Mouse (Mus musculus) ES-E14 (cell line): ENCODE data around the gene Zfp410. TPM values are rescaled to one million over a fixed set of nuclear protein-coding genes. Genes with fewer than 3 reads are reported as not detected.
"Not testable (repeated sequence)": the region's sequence is repeated elsewhere in the genome, so short reads cannot be mapped to it uniquely, and the experiment has no call there.

Experiments used
- DNase-seq: peaks from one replicate; pipeline ENCODE4 v3.0.0-alpha.2; 2013; ENCODE audit warnings: low read depth, low spot score
- H3K27ac ChIP-seq: 2 replicates; pipeline ENCODE4 v1.5.1; 2012; ENCODE audit warnings: low read depth, mild to moderate bottlenecking, low read length, moderate library complexity, mixed read lengths; ENCODE audit not compliant: poor library complexity, insufficient read depth, severe bottlenecking
- H3K36me3 ChIP-seq: 2 replicates; pipeline ENCODE4 v1.6.1; 2012; ENCODE audit warnings: mild to moderate bottlenecking, low read length, moderate library complexity, mixed read lengths; ENCODE audit not compliant: control insufficient read depth, poor library complexity, insufficient read depth, severe bottlenecking
- H3K4me1 ChIP-seq, 2 experiments: fragments of 150-350 bp in 1 of 2; sonication (generic) in 1 of 2; 2 replicates each; pipeline ENCODE4 v1.6.1; 2012; ENCODE audit warnings: low read length in 2 of 2, mild to moderate bottlenecking in 1 of 2, mixed read lengths in 1 of 2; ENCODE audit not compliant: control insufficient read depth in 2 of 2, insufficient read depth in 2 of 2, poor library complexity in 1 of 2
- H3K4me3 ChIP-seq, 2 experiments: fragments of 150-350 bp in 1 of 2; sonication (generic) in 1 of 2; 2 replicates each; pipeline ENCODE4 v1.5.1; 2012; ENCODE audit warnings: low read length in 2 of 2, low read depth in 1 of 2, mild to moderate bottlenecking in 1 of 2, mixed read lengths in 1 of 2; ENCODE audit not compliant: insufficient read depth in 1 of 2, poor library complexity in 1 of 2, severe bottlenecking in 1 of 2
- H3K9ac ChIP-seq: 2 replicates; pipeline ENCODE4 v1.6.1; 2012; ENCODE audit warnings: low read depth, mild to moderate bottlenecking, low read length, mixed read lengths; ENCODE audit not compliant: poor library complexity, insufficient read depth, severe bottlenecking
- H3K9me3 ChIP-seq: fragments of 150-350 bp; sonication (generic); 2 replicates; pipeline ENCODE4 v1.6.1; 2012; ENCODE audit warnings: low read depth, mild to moderate bottlenecking, low read length; ENCODE audit not compliant: control insufficient read depth, insufficient read depth
- CHD2 ChIP-seq: IDR thresholded peaks from 2 replicates; pipeline ENCODE4 v1.6.1; 2014; ENCODE audit warnings: mild to moderate bottlenecking, low read depth, low read length, inconsistent platforms
- HCFC1 ChIP-seq: IDR thresholded peaks from 2 replicates; pipeline ENCODE4 v1.6.1; 2012; ENCODE audit warnings: low read length, inconsistent platforms, borderline replicate concordance; ENCODE audit not compliant: insufficient read depth
- MAFK ChIP-seq: IDR thresholded peaks from 2 replicates; pipeline ENCODE4 v1.6.1; 2014; ENCODE audit warnings: mild to moderate bottlenecking, low read depth, low read length, inconsistent platforms; ENCODE audit not compliant: insufficient read depth
- ZC3H11A ChIP-seq: IDR thresholded peaks from 2 replicates; pipeline ENCODE4 v1.6.1; 2012; ENCODE audit warnings: low read depth, mild to moderate bottlenecking, inconsistent platforms, low read length, borderline replicate concordance
- ZNF384 ChIP-seq: IDR thresholded peaks from 2 replicates; pipeline ENCODE4 v1.6.1; 2012; ENCODE audit warnings: low read depth, low read length, inconsistent platforms
- in situ Hi-C, 2 experiments: fragments of 600-800 bp; cut with MboI; formaldehyde crosslinking; loops; one replicate each; pipeline ENCODE4 v1.15.1; 2025; ENCODE audit warnings: low sequenced_read_pairs in 2 of 2, inconsistent platforms in 1 of 2; ENCODE audit not compliant: unreplicated experiment in 2 of 2
- total RNA-seq: library from RNA; depleted of rRNA; stranded (reverse); fragments of 300-350 nt; gene quantifications from 2 replicates; pipeline ENCODE4 v1.2.3, GENCODE M21; 2012

Gene Zfp410
- total RNA-seq, 1 experiment = 39.6 TPM

GRCm38 (mm10) chr12:84327111-84327512 lies 10.5 kb downstream of the Zfp410 start:
- H3K9me3 ChIP-seq = no peaks in the 10 kb centered on the region
- no peak overlapping the region for H3K27ac ChIP-seq
- peaks cover 23% of the 10 kb centered on the region for H3K36me3 ChIP-seq
- no peak for DNase-seq
- H3K9ac ChIP-seq = no peak overlapping the region
- TF ChIP-seq CHD2 (no peak), ZC3H11A (no peak), MAFK (no peak), ZNF384 (no peak), HCFC1 (no peak)
- H3K4me1 ChIP-seq = no peaks in the 10 kb centered on the region
- in situ Hi-C loops = no loop called here
- no peak overlapping the region for H3K4me3 ChIP-seq

- no peak for DNase-seq
- H3K4me3 ChIP-seq = no peak overlapping the region
- no peaks in the 10 kb centered on the region for H3K4me1 ChIP-seq
- peaks cover 34% of the 10 kb centered on the region for H3K36me3 ChIP-seq
- H3K9ac ChIP-seq = no peak overlapping the region
- in situ Hi-C loops = no loop called here
- no peak overlapping the region for H3K27ac ChIP-seq
- TF ChIP-seq ZNF384 (no peak), MAFK (no peak), HCFC1 (no peak), CHD2 (no peak)
- no peaks in the 10 kb centered on the region for H3K9me3 ChIP-seq
Measured at GRCm38 (mm10) chr12:84336963-84337625, 20.4 kb downstream of the Zfp410 start.

- Histone ChIP-seq H3K9me3 (no peaks in the 10 kb centered on the region), H3K9ac (no peak overlapping the region), H3K4me1 (no peaks in the 10 kb centered on the region), H3K27ac (no peak overlapping the region), H3K4me3 (no peak overlapping the region), H3K36me3 (peaks cover 7% of the 10 kb centered on the region; the same call in 1 of the 2 replicates)
- TF ChIP-seq ZC3H11A (no peak), CHD2 (no peak), MAFK (no peak), ZNF384 (no peak)
- in situ Hi-C loops = no loop called here
- DNase-seq = no peak
Measured at GRCm38 (mm10) chr12:84347192-84347591, 30.5 kb downstream of the Zfp410 start.

GRCm38 (mm10) chr12:84358699-84359098 lies 42.0 kb downstream of the Zfp410 start:
- H3K9ac ChIP-seq, in situ Hi-C loops, DNase-seq: not testable (repeated sequence)

More at GRCm38 (mm10) chr12:84358699-84359098, 42.0 kb downstream of the Zfp410 start:
- not testable (repeated sequence) for H3K4me1 ChIP-seq, H3K9me3 ChIP-seq, H3K4me3 ChIP-seq, H3K36me3 ChIP-seq, H3K27ac ChIP-seq
